ENCODE assay signal across 9 mouse cellular contexts in genomic region chr4:136621336-136621735, GRCm38 (mm10). TPM values are rescaled to one million over a fixed set of nuclear protein-coding genes. Genes with fewer than 3 reads are reported as not detected.
DNase-seq lines count a peak whose midpoint lies in the region; ATAC-seq and TF ChIP-seq lines count a peak whose summit lies in the region.
"Had no signal": no experiment of that assay in that cellular context is flagged by ENCODE, and none has a peak within 500 bp of the region (broad histone marks: within the 10 kb centered on the region; RNA-seq: fewer than 3 reads in every experiment).

No protein-coding gene starts in this region.

- H3K4me2 ChIP-seq in kidney, embryonic 15.5 days: no peak overlapping the region

- no peak overlapping the region for H3K4me3 ChIP-seq in kidney, embryonic 15.5 days (replicated peaks)
- H3K4me3 ChIP-seq in ES-E14 (ENCODE audit: insufficient read depth in 1 of 2, low read depth in 1 of 2, low read length in 2 of 2, poor library complexity in 1 of 2, severe bottlenecking in 1 of 2): no peak overlapping the region
- H3K4me3 ChIP-seq: myocyte had no signal

- H3K9me3 ChIP-seq in kidney, embryonic 15.5 days (replicated peaks): no peaks in the 10 kb centered on the region; the same call in 1 of the 2 replicates
- H3K9me3 ChIP-seq in ES-E14 (ENCODE audit: control insufficient read depth, insufficient read depth, low read depth, low read length): no peaks in the 10 kb centered on the region

- in situ Hi-C loops in ES-E14 (cut with MboI; ENCODE audit: low sequenced_read_pairs in 2 of 2, unreplicated experiment in 2 of 2): loop anchor here (10.0 to 25.0 kb wide), 3 partner anchors 167 to 259 kb away; no protein-coding TSS in a partner anchor

- peak; percentile 17 to 25 for DNase-seq in kidney, adult 8-10 months
- peak; percentile 61 for DNase-seq in CD4-positive helper T cell, adult 2 months (ENCODE audit: low read depth, low spot score)
- no peak for DNase-seq in ES-E14 (ENCODE audit: low read depth, low spot score)
- DNase-seq in layer of hippocampus, postnatal 10 days (ENCODE audit: low spot score in 2 of 2): peak; percentile 46 to 56
- peak; percentile 84 for DNase-seq in retina, postnatal 7 days (ENCODE audit: low read depth, low spot score)

- 3% methylated on average over 1 of the region's 1 CpGs for WGBS in kidney, embryonic 15.5 days

- H3K27ac ChIP-seq in kidney, embryonic 15.5 days: no peak overlapping the region
- no peak overlapping the region for H3K27ac ChIP-seq in ES-E14 (ENCODE audit: insufficient read depth, low read depth, low read length, poor library complexity, severe bottlenecking)

- H3K9ac ChIP-seq in kidney, embryonic 15.5 days: no peak overlapping the region
- H3K9ac ChIP-seq in ES-E14 (ENCODE audit: insufficient read depth, low read depth, low read length, poor library complexity, severe bottlenecking): no peak overlapping the region

- peaks cover 11% of the 10 kb centered on the region; the same call in 1 of the 2 replicates for H3K27me3 ChIP-seq in kidney, embryonic 15.5 days

- H3K36me3 ChIP-seq in kidney, embryonic 15.5 days: no peaks in the 10 kb centered on the region
- no peaks in the 10 kb centered on the region for H3K36me3 ChIP-seq in ES-E14 (ENCODE audit: control insufficient read depth, insufficient read depth, low read length, poor library complexity, severe bottlenecking)

- no peak for ATAC-seq in kidney, embryonic 15.5 days (replicated peaks; ENCODE audit: low FRiP score)
- ATAC-seq in common myeloid progenitor, adult 5-6 weeks (replicated peaks; ENCODE audit: low read depth, poor library complexity, severe bottlenecking): peak; percentile 68; the same call in 1 of the 2 replicates

- peaks cover 11% of the 10 kb centered on the region; the same call in 1 of the 2 replicates for H3K4me1 ChIP-seq in kidney, embryonic 15.5 days
- peaks cover 0 to 13% of the 10 kb centered on the region in 2 experiments; a peak in 1 of 4 replicates for H3K4me1 ChIP-seq in ES-E14 (ENCODE audit: control insufficient read depth in 2 of 2, insufficient read depth in 2 of 2, low read length in 2 of 2, poor library complexity in 1 of 2)

TF ChIP-seq in ES-E14, 5 proteins besides CTCF, POLR2A, EP300 and RAD21:
- no peak for TF ChIP-seq ZNF384 (IDR thresholded peaks at IDR 0.05; ENCODE audit: low read depth, low read length)
- peak; percentile 96 for TF ChIP-seq ZC3H11A (IDR thresholded peaks at IDR 0.05; ENCODE audit: borderline replicate concordance, low read depth, low read length)

RNA-seq across cellular contexts. Expression of gene Lactbl1, which starts 1.1 kb away (rescaled TPM):
- not detected in 2 replicates for polyA plus RNA-seq in kidney, embryonic 15.5 days (2015; fragmentation: Nextera tagmentation; extraction: Ambion mirVana)
- total RNA-seq in ES-E14 (2012; rRNA removed): not detected in 2 replicates
- not detected in 2 replicates for total RNA-seq in common myeloid progenitor, adult 5-6 weeks (2017)
- under 1 TPM in 1 of 2 experiments, not detected in 1; 0.11 TPM for total RNA-seq in layer of hippocampus, postnatal 10 days (2021)
- polyA plus RNA-seq: heart, embryonic 14.5 days; myocyte had no signal

RNA-seq across cellular contexts. Expression of gene Tex46, which starts 11.1 kb away (rescaled TPM):
- not detected in 2 replicates for polyA plus RNA-seq in kidney, embryonic 15.5 days (2015; fragmentation: Nextera tagmentation; extraction: Ambion mirVana)
- total RNA-seq in ES-E14 (2012; rRNA removed): not detected in 2 replicates
- total RNA-seq in common myeloid progenitor, adult 5-6 weeks (2017): not detected in 2 replicates
- not detected for total RNA-seq in layer of hippocampus, postnatal 10 days (2021)
- polyA plus RNA-seq: heart, embryonic 14.5 days; myocyte had no signal

RNA-seq across cellular contexts. Expression of gene Kdm1a, which starts 18.8 kb away (rescaled TPM):
- polyA plus RNA-seq in kidney, embryonic 15.5 days (2015; fragmentation: Nextera tagmentation; extraction: Ambion mirVana): 39.9 and 43.7 TPM in 2 replicates
- total RNA-seq in ES-E14 (2012; rRNA removed): 120 and 124 TPM in 2 replicates
- 91.9 and 106 TPM in 2 replicates for total RNA-seq in common myeloid progenitor, adult 5-6 weeks (2017)
- total RNA-seq in layer of hippocampus, postnatal 10 days (2021): 100 to 1,000 TPM; 129 to 136 TPM
